Mouse (Mus musculus): ENCODE data around the gene Epb41l2.

Gene Epb41l2

DNA sequence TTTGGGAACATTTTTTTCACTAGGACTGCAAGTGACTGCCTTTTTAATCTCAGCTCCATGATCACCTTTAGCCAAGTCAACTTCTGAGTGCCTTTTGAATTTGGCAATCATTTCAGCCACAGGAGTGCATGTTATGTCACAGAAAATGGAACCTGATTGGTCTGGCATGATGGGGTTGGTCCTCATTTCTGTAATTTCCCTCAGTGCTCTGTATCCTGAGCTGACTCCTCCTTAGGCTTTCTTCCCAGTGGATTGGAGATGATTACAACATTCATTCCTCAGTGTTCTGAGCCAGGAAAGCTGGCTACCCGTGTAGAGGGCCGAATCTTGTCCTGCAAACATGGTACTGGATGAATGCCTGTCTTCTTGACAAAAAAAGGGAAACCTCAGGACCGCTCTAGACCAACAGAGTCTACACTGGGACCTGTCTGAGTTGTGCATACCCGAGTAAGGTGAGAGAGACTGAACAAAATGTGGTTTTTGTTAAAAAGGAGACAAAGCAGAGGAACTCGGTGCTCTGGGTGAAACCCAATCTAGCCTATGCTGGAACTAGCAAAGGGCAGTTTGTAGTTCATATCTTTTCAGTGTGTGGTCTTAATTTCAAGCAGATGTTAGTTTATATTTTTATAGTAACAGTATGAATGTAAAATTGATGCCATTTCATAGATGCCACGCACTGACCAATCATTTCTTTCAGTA lies 77.3 kb downstream of the Epb41l2 start:
- DNase-seq (ENCODE audit: low spot score in 2 of 2), result no peak

GRCm38 (mm10) chr10:25437586-25438298 lies 78.1 kb downstream of the Epb41l2 start:
- DNase-seq (ENCODE audit: low spot score in 2 of 2), result no peak

- no peak for DNase-seq (ENCODE audit: low spot score in 2 of 2)
These were observed 78.7 kb downstream of the Epb41l2 start for GRCm38 (mm10) chr10:25438299-25438680.

DNA sequence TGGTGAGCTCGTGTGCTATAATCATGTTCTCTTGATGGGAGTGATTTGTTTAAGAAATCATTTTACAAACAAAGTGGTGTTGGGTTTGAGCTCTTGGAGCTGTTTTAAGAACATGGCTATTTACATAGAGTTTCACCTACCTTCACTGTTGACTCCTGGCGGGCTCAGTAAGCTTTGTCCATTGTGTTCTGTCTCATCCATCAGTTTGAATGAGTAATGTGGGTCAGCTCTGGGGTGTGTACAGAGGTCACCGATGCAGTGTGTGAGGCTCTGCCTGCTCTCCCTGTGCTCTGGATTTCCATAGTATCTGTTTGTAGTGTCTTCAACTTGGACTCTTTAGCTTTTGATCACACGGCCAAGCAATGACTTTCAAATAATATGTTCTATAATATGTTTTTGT lies 79.6 kb downstream of the Epb41l2 start:
- DNase-seq (ENCODE audit: low spot score in 2 of 2), result no peak

DNA sequence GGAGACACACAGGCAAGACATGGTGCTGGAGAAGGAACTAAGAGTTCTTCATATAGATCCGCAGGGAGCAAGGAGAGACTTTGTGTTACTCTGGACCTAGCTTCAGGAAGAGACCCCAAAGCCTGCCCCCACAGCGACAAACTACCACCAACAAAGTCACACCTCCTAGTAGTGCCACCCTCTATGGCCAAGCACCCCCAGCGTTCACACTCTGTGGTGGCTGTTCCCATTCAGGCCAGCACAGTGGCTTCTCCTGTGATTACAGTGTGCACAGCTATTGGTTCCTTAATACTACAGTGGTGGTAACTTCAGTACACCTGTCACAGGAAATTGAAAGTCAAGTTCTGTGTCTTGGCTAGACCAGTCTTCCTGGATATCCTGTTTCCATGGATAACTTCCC lies 80.3 kb downstream of the Epb41l2 start:
- DNase-seq (ENCODE audit: low spot score in 2 of 2), result no peak

DNA sequence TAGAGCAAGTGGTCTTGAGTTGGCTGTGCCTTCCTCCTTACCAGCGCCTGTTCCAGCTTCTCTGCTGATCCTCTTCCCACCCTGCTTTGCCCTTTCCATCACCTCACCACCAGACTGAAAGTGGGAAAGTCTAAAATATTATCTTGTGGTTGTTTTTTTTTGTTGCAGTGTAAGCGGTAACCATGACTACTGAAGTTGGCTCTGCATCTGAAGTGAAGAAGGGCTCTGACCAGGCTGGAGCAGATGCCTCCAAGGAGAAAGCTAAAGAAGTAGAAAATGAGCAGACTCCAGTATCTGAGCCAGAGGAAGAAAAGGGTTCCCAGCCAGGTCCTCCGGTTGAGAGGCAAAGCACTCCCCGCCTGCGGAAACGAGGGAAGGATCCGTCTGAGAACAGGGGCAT lies 81.8 kb downstream of the Epb41l2 start:
- peak in 1 of 2 experiments; percentile 35 for DNase-seq (ENCODE audit: low spot score in 2 of 2)

GRCm38 (mm10) chr10:25443626-25444025 lies 84.0 kb downstream of the Epb41l2 start:
- no peak for DNase-seq (ENCODE audit: low spot score in 2 of 2)

DNA sequence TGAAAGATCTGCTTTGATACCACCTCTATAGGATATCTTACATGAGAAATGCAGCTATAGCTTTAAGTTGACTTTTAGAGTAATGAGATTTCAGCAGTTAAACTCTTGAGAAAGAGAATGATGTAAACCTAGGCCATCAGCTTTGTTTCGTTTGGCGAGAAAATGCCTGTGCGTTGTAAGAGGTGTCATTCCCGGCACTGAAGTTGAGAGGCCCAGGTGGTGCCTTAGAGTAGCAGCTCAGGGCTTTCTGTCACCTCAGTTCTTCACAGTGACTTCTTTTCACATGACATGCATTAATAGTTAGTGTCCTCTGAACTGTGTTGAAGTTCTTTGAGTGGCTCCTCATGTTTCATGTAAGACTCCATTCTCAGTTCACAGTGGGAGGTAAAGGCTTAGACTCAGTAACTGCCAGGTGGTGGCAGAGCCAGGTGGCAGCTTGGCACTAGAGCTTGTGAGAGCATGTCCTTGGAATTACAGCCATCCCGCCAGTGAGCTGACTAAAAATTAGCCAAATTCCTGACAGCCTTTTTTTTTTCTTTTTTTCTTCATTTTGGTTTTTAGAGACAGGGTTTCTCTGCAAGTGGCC lies 84.7 kb downstream of the Epb41l2 start:
- no peak for DNase-seq (ENCODE audit: low spot score in 2 of 2)

DNA sequence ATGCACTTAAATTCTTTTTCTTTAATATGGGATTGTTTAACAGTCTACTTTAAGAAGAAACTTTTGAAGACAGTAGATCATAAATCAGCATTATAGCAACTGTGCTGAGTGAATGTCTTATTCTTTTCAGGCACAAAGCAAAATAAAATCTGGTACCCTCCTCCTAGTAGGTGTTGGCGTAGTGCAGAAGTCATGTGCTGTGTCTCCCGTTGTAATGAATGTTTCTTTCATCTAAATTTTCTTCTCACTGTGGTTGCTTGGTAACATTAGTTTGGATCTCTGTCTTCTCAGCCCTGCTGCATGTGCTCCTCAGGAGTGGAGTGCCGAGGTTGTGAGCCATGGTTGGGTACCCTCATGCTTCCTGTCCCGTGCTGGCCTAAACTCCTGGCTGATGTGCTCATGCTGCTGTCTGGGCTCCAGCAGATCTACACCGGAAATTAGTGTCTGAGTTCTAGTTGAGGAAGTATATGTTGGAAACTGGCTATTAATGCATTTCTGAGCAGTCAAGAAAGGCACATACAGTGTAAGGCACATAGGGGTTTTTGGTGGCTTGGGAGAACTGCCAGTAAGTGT lies 87.4 kb downstream of the Epb41l2 start:
- DNase-seq (ENCODE audit: low spot score in 2 of 2), result no peak

- DNase-seq (ENCODE audit: low spot score in 2 of 2), result no peak
These were observed 89.1 kb downstream of the Epb41l2 start for GRCm38 (mm10) chr10:25448676-25449075.

- DNase-seq (ENCODE audit: low spot score in 2 of 2), result peak; percentile 46 to 60
These were observed 89.9 kb downstream of the Epb41l2 start for GRCm38 (mm10) chr10:25449312-25450020.

- DNase-seq (ENCODE audit: low spot score in 2 of 2), result no peak
These were observed 93.6 kb downstream of the Epb41l2 start for GRCm38 (mm10) chr10:25453150-25453549.

GRCm38 (mm10) chr10:25453772-25454171 lies 94.2 kb downstream of the Epb41l2 start:
- DNase-seq (ENCODE audit: low spot score in 2 of 2), result no peak

GRCm38 (mm10) chr10:25457118-25457517 lies 97.5 kb downstream of the Epb41l2 start:
- DNase-seq (ENCODE audit: low spot score in 2 of 2), result no peak

DNA sequence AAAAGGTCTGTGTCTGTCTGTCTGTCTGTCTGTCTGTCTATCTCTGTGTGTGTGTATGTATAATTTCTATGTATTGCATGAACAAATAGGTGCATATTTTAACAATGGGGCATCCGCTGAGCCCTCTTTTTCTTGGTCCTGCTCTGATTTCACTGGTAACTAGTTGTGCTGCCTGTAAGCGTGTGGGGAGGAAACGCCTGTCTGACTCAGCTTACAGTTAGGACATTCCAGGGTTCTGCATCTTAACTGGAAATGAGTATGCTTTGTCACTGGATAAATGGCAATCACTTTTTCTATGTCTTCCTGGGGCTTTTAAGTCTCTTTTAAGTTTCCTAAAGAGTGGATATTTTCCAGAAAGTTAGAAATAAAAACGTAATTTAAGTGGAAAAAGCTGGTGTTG lies 98.4 kb downstream of the Epb41l2 start:
- DNase-seq (ENCODE audit: low spot score in 2 of 2), result no peak

DNA sequence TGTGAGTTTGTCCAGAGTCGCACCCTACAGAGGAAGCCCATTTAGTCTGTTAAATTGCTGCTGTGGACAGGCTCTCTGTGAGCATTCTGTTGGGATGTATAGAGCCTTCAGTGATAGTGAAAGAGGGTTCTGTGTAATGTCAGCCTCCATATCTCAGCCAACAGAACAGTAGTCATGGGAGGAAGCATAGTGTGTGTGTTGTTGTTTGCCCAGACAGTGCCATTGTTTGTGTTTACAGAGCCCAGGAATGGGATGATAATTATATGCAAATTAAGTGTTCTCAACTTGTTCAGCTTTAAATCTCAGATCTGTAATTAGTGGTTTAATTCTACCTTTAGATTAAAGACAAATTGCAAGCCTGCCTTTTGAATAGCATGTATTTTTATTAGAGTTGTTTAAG lies 102.2 kb downstream of the Epb41l2 start:
- no peak for DNase-seq (ENCODE audit: low spot score in 2 of 2)

- no peak for DNase-seq (ENCODE audit: low spot score in 2 of 2)
These were observed 103.1 kb downstream of the Epb41l2 start for GRCm38 (mm10) chr10:25462669-25463068.

- DNase-seq (ENCODE audit: low spot score in 2 of 2), result no peak
These were observed 106.9 kb downstream of the Epb41l2 start for GRCm38 (mm10) chr10:25466493-25466892.

DNA sequence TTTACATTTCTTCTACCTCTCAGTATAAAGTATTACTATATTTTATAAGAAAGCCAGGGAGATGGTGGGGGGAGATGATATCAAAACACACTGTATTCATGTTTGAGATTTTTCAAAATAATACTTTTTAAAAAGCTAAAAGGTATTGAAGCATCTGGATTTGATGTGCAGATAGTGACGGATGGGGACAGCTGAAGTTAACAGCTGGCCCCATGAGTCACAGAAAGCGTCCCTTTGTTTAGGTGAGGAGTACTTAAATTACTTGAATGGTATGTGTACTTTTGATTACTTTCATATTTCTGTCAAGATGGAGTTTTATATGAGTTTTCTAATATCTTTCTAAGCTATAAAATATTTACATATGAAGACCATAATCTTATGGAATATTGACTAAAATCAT lies 112.3 kb downstream of the Epb41l2 start:
- DNase-seq (ENCODE audit: low spot score in 2 of 2), result no peak

GRCm38 (mm10) chr10:25479716-25480115 lies 120.1 kb downstream of the Epb41l2 start:
- DNase-seq (ENCODE audit: low spot score in 2 of 2), result no peak

- no peak for DNase-seq (ENCODE audit: low spot score in 2 of 2)
These were observed 123.2 kb downstream of the Epb41l2 start for GRCm38 (mm10) chr10:25482791-25483190.

GRCm38 (mm10) chr10:25488456-25488855 lies 128.9 kb downstream of the Epb41l2 start:
- peak in 1 of 2 experiments; percentile 68 for DNase-seq (ENCODE audit: low spot score in 2 of 2)

All from heart, adult 9 months (tissue).